Mouse (Mus musculus) stomach, embryonic 14.5 days (tissue): Measurements from ENCODE around the gene Gm11020. TPM values are rescaled to one million over a fixed set of nuclear protein-coding genes. Genes with fewer than 3 reads are reported as not detected.

Source experiments
- ATAC-seq: fragments of 200-750 bp; cut with Nextera tagmentation; 2 replicates; pipeline ENCODE4 v1.8.0; 2017; ENCODE audit warnings: low read depth, moderate TSS enrichment; ENCODE audit not compliant: insufficient number of reproducible peaks, insufficient read depth, low FRiP score
- H3K27ac ChIP-seq: fragments of 300-500 bp; sonication (generic); 2 replicates; pipeline ENCODE4 v1.5.1; 2014; ENCODE audit warnings: mild to moderate bottlenecking, low read length, moderate library complexity, mixed read lengths
- H3K27me3 ChIP-seq: fragments of 300-500 bp; sonication (generic); 2 replicates; pipeline ENCODE4 v1.6.1; 2014; ENCODE audit warnings: low read length, control low read depth, mixed read lengths; ENCODE audit not compliant: control insufficient read depth, insufficient read depth
- H3K36me3 ChIP-seq: fragments of 300-500 bp; sonication (generic); 2 replicates; pipeline ENCODE4 v1.6.1; 2014; ENCODE audit warnings: mild to moderate bottlenecking, control low read depth, low read length, moderate library complexity, mixed read lengths; ENCODE audit not compliant: control insufficient read depth, insufficient read depth
- H3K4me1 ChIP-seq: fragments of 300-500 bp; sonication (generic); 2 replicates; pipeline ENCODE4 v1.6.1; 2014; ENCODE audit warnings: low read length, control low read depth, mixed read lengths; ENCODE audit not compliant: control insufficient read depth, insufficient read depth
- H3K4me2 ChIP-seq: fragments of 300-500 bp; sonication (generic); replicated peaks from 2 replicates; pipeline ENCODE4 v1.6.1; 2014; ENCODE audit warnings: low read depth, low read length, control low read depth
- H3K4me3 ChIP-seq: fragments of 300-500 bp; sonication (generic); 2 replicates; pipeline ENCODE4 v1.5.1; 2014; ENCODE audit warnings: low read depth, low read length, control low read depth
- H3K9ac ChIP-seq: fragments of 300-500 bp; sonication (generic); replicated peaks from 2 replicates; pipeline ENCODE4 v1.6.1; 2014; ENCODE audit warnings: low read depth, mild to moderate bottlenecking, control low read depth, low read length, moderate library complexity, mixed read lengths
- H3K9me3 ChIP-seq: fragments of 300-500 bp; sonication (generic); 2 replicates; pipeline ENCODE4 v1.6.1; 2016; ENCODE audit warnings: low read depth, low read length, control low read depth; ENCODE audit not compliant: control insufficient read depth
- WGBS: fragments of 180-500 bp; shearing (Covaris S2); extraction: QIAGEN DNeasy Blood & Tissue Kit; methylation state at CpG from one replicate; pipeline ENCODE4 v1.1.7; 2014; 5-methylcytosine and 5-hydroxymethylcytosine counted together
- polyA plus RNA-seq: library from polyadenylated mRNA; unstranded; fragments of >200 nt; fragmentation: Nextera tagmentation; extraction: Ambion mirVana; gene quantifications from 2 replicates; pipeline ENCODE4 v1.2.1, GENCODE M21; 2014

Gm11020 gene
- polyA plus RNA-seq, 1 experiment from 2014 or later, result not detected

DNA sequence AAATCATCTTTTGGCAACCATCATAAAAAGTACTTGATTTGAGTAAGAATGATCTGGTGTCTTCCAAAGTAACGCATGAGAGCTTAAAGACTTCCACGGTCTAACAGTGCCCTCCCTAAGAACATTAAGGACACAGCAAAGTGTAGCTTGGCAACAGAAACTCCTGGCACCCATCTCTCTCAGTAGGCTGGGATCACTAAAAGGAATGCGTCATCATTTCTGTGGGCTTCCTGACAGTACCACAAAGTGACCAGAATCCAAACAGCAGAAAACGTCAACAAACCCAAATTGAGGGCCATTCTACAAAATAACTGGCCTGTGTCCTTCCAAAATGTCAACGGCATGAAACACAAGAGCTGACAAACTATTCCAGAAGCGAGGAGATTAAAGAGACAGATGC lies 48.7 kb downstream of the Gm11020 start:
- H3K4me3 ChIP-seq, result no peak overlapping the region
- ATAC-seq, result no peak
- no peaks in the 10 kb centered on the region for H3K27me3 ChIP-seq
- H3K36me3 ChIP-seq, result no peaks in the 10 kb centered on the region
- H3K4me1 ChIP-seq, result peaks cover 9% of the 10 kb centered on the region
- H3K4me2 ChIP-seq, result no peak overlapping the region
- 57% methylated on average over 6 of the region's 6 CpGs for WGBS
- H3K9me3 ChIP-seq, result no peaks in the 10 kb centered on the region
- no peak overlapping the region for H3K9ac ChIP-seq
- no peak overlapping the region for H3K27ac ChIP-seq

DNA sequence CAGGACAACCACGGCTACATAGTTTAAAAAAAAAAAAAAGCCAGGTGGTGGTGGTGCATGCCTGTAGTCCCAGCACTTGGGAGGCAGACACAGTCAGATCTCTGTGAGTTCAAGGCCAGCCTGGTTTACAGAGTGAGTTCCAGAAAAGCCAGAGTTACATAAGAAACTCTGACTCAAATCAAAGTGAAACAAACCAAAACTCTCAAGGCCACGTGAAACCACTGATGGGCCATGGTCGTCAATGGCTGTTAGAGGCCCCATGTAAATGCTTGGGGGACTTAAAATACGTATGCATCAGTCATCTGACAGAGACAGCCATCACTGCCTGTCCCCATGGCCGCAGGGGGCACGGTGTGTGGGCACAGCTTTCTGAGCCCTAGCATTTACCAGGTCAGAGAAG lies 49.8 kb downstream of the Gm11020 start:
- H3K27ac ChIP-seq, result no peak overlapping the region

More for the DNA sequence above, 49.8 kb downstream of the Gm11020 start:
- Histone ChIP-seq H3K4me2 (no peak overlapping the region), H3K4me1 (peaks cover 15% of the 10 kb centered on the region), H3K27me3 (no peaks in the 10 kb centered on the region), H3K36me3 (no peaks in the 10 kb centered on the region), H3K4me3 (no peak overlapping the region), H3K9ac (no peak overlapping the region), H3K9me3 (no peaks in the 10 kb centered on the region)
- ATAC-seq, result no peak
- WGBS, result 85% methylated on average over 6 of the region's 6 CpGs

Other genes with a start within 250 kb of the Gm11020 start
- 30.2 and 33.1 TPM in 2 replicates for gene Cdh5, start 219.9 kb upstream of the Gm11020 start, polyA plus RNA-seq
- 1.6 TPM in 2 replicates for gene Bean1, start 151.1 kb upstream of the Gm11020 start, polyA plus RNA-seq
- gene Tk2, start 73.0 kb upstream of the Gm11020 start, polyA plus RNA-seq, result 16.1 and 19.8 TPM in 2 replicates
- gene Cklf, start 70.7 kb upstream of the Gm11020 start, polyA plus RNA-seq, result 46.0 and 53.4 TPM in 2 replicates
- gene Cmtm2a, start 28.4 kb upstream of the Gm11020 start, polyA plus RNA-seq, result not detected in 2 replicates
- gene Gm45711, start 11.5 kb upstream of the Gm11020 start, polyA plus RNA-seq, result not detected in 2 replicates
- not detected in 2 replicates for gene Cmtm1, start 11.4 kb upstream of the Gm11020 start, polyA plus RNA-seq
- not detected in 2 replicates for gene Cmtm2b, start 663 bp downstream of the Gm11020 start, polyA plus RNA-seq
- 154 and 155 TPM in 2 replicates for gene Cmtm3, start 17.8 kb downstream of the Gm11020 start, polyA plus RNA-seq
- 6.4 and 7.2 TPM in 2 replicates for gene Cmtm4, start 74.2 kb downstream of the Gm11020 start, polyA plus RNA-seq
- 58.4 and 69.2 TPM in 2 replicates for gene Dync1li2, start 121.5 kb downstream of the Gm11020 start, polyA plus RNA-seq
- 0.26 and 0.43 TPM in 2 replicates for gene Terb1, start 188.3 kb downstream of the Gm11020 start, polyA plus RNA-seq
- gene Nae1, start 213.1 kb downstream of the Gm11020 start, polyA plus RNA-seq, result 111 and 115 TPM in 2 replicates
- 0.55 and 1.6 TPM in 2 replicates for gene Car7, start 213.1 kb downstream of the Gm11020 start, polyA plus RNA-seq